Mouse (Mus musculus) T-helper 17 cell (primary cell): ENCODE measurements around the gene Txn1.

Experiments
- in situ Hi-C, 2 experiments: fragments of 300-600 bp; cut with MboI, MseI; formaldehyde crosslinking; loops; 1 replicate in 1 of 2; 2 replicates in 1 of 2; pipeline ENCODE4 v1.15.1; 2025; ENCODE audit warnings: high pct_unique_total_duplicates in 2 of 2

The Txn1 gene

DNA sequence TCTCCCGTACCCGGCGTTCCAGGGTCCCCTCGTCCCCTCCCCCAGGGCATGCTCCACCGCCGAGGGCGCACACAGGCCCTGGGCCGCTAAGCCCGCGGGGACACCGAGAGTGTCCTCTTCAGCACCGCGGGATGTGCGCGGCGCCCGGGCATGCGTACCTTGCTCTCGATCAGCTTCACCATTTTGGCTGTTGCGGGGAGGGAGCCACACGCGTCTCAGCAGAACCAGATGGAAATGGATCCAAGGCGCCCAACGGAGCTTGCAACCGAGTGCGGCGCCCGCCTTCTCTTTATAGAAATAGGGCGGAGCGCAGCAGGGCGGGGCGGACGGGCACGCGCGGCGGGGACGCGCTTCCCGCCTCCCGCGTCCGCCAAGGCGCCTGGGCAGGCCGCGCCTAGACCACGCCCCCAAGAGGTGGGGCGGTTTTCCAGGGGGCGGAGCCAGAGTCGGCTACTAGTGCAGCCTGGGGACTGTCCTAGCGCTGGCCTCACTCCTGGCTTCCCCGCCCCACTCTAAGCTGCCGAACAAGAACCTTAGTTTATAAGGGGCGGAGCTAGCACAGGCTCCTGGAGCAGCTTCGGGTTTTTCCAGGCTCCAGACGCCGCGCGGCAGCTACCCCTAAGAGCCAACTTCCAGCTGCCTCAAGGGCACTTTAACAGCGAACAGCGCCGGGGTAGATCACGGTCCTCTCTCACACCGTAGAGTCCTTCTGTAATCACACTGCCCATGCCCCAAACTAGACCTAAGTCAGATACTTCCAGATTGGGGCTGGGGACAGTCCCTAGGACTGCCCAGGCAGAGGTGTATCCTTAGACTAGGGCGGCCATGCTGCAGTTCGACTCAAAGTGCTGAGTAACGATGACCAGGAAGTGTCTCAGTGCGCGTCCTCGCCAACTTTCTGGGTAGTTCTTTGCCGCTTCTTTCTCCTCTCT lies at the start of gene Txn1:
Gene Txn1, minus strand, starts transcription at position 383 of the 932 bp plus-strand sequence.
- in situ Hi-C loops: loop anchor here (5.0 to 10.0 kb wide), 2 partner anchors 76 to 959 kb away; partner anchors contain the start of gene Ecpas (in 1 of the 2)

DNA sequence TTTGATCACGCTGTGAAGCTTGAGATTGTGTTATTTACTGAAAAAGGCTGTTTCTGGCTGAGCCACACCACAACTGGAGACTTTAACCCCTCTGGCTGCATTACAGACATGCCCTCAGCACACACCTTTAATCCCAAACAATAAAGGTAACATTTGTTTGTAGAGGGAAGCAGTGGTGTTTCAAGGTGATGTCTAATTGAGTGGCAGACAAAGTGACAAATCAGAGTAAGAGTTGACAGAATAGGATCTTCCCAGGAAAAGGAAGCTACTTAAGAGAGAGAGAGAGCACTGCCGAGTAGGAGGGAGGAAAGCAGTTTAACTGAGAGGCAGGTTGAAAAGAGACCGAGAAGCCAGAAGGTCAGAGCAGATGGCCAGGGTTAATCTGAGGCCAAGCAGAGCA lies 47.3 kb upstream of the Txn1 start:
- in situ Hi-C loops: no loop called here

DNA sequence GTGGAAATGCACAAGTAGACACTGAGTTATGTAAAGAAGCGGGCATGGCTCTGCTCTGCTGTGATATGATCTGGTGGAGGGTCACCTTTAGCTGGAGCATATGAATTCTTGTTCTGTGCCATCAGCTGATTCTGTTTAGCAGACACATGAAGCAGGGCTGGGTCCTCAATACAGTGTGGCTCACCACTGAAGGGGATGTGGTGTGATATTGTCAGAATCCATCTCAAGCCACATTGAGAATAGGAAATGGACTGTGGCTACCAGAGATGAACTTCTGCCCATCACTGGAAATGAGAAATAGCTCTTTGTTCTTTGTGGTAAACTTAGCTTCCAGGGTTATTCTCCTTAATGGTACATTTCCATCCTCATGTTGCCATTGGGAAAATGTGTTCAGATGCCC lies 35.2 kb upstream of the Txn1 start:
- in situ Hi-C loops: no loop called here

DNA sequence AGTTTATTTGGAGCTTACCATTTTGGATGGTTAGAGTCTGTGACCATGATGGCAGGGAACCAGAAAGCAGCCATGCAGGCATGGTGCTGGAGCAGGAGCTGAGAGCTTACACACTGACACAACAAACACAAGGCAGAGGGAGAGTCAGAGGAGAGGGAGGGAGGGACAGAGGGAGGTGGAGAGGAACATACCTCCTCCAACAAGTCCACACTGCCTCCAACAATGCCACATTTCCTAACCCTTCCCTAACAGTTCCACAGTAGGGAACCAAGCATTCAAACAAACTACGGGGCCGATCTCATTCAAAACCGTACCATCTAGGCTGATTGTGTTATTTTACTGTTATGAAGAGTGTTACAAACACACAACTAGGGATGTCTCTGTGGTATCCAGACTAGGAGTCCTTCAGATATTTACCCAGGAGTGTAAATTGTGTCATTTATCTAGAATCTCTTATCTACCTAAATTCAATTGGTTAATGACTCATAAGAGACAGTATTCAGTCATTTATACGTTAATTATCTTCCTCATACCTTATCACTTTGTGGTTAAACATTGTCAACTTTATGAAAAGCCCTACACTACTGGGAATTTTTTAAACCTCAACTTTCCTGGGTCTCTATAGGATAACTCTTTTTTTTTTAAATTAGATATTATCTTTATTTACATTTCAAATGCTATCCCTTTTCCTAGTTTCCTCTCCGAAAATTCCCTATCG lies 18.3 kb upstream of the Txn1 start:
- in situ Hi-C loops: no loop called here

DNA sequence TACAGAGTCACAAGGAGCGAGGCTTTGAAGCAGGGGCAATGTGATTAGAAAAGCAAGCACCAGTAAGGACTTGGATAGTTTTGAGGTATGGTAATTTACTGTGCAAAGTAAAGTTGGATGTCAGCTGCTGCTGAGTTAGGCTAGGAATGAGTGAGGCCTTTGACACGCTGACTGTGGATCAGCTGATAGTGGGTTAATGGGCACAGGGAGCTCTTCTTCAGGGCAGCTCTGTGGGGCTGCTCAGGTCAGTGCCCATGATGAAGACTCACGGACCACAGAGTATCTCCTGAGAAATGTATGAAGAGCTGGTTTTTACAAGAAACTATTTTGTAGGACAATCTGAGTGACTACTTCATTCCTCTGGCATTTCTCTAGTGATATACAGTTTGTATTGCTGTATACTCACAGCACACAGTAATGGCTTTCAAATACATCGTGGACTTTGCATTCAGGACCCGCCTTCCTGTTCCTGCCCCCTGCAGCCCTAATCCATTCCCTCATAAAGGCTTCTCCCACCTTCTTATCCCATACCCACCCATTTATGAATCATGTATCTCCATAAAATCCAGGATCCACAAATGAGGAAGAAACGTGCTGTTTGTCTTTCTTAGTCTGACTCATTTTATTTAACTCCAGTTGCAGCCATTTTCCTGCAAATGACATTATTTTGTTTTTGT lies 17.5 kb upstream of the Txn1 start:
- in situ Hi-C loops: no loop called here

DNA sequence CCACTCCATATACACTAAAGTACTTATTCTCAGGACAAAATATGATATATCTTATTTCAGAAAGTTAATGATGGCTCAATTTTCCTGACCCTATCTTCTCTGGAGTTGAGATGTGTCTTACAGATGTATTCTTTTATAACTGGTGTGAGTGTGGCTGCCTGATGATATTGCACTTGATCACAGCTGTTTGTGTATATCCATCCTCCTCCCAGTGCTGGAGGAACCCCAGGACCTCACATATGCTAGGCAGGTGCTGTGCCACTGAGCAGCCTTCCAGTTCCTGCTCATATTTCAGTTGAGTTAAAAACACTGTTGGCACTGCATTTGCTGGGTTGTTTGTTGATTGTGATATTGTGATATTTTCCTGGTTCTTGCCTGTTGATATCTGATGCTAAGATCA lies 14.1 kb upstream of the Txn1 start:
- in situ Hi-C loops: no loop called here

DNA sequence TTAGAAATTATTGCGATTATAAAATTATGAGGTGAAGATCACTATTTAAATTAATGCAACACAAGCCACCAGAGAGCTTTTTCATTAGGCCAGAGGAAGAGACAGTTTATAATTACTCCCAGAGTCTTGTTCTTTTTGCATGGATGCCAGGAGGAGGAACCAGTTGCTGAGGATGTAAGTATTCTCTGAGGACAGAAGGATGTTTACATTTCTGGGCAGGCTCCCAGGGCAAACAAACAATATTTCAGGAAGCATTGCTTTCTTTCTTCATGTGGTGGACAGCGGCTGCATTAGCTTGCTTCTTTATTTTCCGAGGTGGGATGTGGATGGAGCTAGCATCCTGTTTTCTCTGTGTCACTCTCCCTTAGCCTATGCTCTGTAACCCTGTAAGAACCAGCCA lies 11.0 kb upstream of the Txn1 start:
- in situ Hi-C loops: no loop called here

DNA sequence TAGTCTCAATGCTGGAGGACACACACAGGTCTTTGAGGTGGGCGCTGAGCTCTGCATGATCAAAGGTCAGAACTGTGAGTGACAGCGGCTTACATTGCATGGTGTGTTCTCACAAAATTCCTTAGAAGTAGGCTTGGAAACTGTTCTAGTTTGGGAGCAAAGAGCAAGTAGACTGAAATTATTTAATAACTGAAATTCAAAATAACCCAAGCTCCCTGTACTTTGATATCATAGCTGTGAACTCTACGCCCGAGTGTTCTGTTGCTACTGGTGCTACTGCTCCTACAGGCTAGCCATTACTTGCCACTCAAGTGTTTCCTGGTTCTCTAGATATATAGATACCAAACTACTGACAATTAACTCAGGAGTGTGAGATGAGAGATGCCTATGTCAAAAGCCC lies 9.3 kb upstream of the Txn1 start:
- in situ Hi-C loops: no loop called here

DNA sequence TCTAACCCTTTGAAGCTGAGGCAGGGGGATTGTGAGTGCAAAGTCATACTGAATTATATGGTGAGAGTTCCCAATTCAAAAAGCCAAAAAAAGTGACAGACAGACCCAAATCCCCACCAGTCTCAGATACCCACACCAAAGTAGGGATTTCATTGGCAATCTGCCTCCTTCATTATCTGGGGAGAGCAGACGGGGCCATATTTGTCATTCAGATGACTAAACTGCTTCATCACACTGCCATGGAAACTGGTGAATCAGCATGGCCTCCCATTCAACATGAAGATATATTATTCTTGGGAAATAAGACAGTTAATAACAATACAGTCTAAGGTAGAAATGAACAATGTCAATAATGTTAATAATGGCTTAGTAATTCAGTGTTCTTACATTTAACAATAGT lies 7.9 kb upstream of the Txn1 start:
- in situ Hi-C loops: no loop called here

DNA sequence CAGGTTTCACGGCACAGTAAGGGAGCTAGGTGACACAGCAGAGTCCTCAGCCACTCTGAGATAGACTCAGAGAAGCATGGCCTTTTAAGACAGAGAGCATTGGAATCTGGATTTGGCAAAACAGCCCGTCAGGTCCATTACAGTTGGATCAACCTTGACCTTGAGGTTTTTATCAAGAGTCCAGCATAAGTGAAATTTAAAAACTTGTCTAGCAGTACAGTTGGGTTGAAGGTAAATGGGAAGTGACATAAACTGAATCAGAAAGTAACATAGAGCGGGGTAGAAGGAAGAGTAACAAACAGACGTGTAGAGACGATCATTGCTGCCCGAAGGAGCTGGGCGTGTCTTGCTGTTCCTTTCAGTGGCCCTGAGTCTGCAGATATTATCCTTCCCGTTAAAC lies 2.8 kb upstream of the Txn1 start:
- in situ Hi-C loops: loop anchor here (5.0 to 10.0 kb wide), 2 partner anchors 73 to 956 kb away; partner anchors contain the start of gene Ecpas (in 1 of the 2)

DNA sequence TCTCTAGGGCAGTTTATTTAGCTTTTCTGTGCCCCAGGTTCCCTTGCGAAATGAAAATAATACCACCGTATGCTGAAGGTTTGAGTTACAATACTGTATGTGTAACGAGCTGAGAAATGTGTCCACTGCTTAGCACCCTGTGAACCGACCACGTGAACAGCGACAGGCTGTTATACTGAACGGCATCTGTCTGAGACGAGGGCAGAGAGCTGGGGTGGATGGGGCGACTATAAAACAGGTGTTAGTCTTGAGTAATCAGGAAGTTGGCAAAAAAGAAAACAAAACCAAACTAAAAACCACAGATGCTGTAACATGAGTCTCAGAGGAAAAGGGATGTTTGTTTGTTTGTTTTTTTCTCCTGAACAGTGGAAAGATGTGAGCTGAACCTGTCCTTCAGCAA lies 1.9 kb upstream of the Txn1 start:
- in situ Hi-C loops: loop anchor here (5.0 to 10.0 kb wide), 2 partner anchors 74 to 957 kb away; partner anchors contain the start of gene Ecpas (in 1 of the 2)

DNA sequence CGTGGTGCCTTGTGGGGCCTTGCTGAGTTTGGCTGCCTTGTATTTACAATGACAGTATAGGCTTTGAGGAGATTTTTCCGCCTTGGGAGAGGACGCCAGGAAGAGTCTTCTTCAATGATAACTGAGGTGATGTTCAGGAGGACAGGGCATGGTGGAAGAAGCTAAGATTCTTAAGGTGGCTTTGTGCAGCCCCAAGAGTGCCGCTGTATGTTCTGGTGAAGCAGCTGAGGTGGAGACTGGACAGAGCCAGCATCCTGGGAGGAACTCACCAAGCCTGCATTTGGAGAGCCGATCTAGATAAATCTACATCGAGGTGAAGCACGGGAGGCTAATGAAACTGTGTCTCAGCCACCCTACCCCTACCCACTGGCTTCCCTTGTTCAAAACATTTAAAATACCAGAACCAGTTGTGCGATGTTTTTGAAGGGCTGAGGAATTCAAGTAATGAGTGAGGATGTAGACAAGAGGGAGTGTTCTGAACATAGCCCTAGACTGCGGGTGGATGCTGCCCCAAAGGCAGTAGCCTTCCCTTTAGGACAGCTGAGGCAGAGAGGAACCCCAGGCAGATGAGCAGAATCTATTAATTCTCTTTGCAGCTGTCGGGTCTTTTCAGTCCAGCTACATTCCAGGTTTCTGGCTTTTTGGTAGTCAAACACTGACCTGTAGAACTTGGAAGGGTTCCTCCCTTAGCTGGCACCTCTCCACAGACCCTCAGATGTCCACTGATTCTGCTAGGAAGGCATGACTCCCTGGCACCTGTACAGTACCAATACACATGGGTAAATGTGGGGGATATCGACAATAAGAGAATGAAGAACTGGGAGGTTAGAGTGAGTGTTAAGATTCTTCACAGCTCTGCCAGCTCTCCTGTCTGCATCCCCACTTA lies 1.2 kb upstream of the Txn1 start:
- in situ Hi-C loops: loop anchor here (5.0 to 10.0 kb wide), 2 partner anchors 75 to 957 kb away; partner anchors contain the start of gene Ecpas (in 1 of the 2)

DNA sequence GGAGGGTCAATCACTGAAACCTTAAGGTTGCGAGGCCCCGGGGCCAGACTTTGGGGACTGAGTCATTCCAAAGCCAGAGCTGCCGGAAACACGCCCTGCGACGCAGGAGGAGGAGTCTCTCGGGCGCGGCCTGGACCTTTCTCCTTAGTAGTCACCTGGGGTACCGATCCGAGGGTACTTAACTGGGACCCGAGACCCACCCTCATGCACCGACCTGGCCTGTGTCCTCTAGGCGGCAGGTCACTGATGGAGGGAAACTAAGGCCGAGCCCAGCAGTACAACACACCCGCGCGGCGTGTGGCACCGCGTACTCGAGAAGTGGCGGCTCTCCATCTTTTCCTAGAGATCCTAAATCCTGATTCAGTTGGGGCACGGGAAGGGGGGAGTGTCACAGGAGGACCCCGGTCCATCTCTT lies 660 bp downstream of the Txn1 start:
- in situ Hi-C loops: loop anchor here (5.0 to 10.0 kb wide), 2 partner anchors 77 to 959 kb away; partner anchors contain the start of gene Ecpas (in 1 of the 2)

DNA sequence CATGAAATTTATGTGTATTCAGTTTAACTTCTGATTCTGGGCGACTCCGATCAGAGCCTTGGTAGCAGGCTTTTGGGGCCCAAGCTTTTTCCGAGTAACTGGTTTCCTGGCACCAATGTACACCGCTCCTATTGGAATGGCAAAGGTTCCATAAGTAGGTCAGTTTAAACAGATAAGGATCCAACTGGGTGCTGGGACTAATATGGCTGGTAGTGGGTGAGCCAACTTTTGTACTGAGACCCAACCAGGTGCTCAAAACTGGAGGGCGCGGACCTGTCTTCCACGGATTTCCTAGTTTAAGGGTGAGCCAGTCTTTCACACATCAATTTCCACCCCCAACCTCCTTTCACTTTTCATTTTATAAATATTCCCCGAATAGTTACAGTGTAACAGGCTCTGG lies 1.2 kb downstream of the Txn1 start:
- in situ Hi-C loops: loop anchor here (5.0 to 10.0 kb wide), 2 partner anchors 77 to 960 kb away; partner anchors contain the start of gene Ecpas (in 1 of the 2)

DNA sequence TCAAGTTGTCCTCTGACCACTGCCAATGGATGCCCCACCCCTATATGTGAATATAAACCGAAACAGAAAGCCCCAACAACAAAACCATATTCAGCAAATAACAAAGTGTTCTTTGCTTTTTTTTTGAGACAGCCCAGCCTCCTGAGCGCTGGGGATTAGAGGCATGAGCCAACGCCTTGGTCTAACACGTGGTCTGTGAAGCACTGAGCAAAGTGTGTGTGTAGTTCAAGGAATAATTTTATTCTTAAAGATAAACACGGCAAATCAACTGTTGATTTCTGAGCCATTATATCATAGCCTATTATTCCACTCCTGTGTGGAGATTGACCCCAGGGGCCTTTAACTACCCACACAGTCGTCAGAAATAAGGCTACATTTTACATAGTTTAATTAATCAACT lies 1.6 kb downstream of the Txn1 start:
- in situ Hi-C loops: loop anchor here in 1 of 2 experiments (10.0 kb wide), 1 partner anchor 960 kb away; the partner anchor contains the start of gene Ecpas

DNA sequence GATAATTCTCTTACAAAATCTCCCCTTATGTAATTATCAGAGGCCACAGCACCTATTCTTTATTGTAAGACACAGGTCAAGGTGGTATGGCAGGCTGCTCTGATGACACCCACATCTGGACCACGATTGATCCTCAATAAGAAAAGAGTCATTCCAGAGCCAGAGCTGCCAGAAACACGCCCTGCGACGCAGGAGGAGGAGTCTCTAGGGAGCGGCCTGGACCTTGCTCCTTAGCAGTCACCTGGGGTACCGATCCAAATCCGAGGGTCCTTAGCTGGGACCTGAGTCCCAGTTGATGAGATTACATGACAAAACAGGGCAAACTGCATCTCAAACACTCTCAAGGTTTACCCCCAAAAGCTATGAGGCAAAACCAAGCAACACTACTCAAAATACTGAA lies 2.4 kb downstream of the Txn1 start:
- in situ Hi-C loops: loop anchor here in 1 of 2 experiments (10.0 kb wide), 1 partner anchor 961 kb away; the partner anchor contains the start of gene Ecpas

DNA sequence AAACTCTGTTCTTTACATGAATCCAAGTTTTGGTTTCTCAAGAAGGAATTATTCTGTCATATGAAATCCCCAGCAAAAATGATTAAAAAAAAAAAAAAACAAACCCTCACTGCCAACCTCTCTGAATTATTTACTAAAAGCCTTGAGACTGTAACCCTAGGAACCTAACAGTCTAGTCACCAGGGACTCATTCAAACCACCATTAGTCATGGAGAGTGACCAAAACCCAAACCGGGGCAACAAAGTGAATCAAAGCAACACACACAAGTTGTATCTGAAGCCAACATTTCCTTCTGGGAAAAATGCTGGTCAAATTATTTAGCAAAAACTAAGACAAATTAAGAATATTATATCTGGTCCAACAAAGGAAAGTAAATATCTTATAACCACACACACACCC lies 3.3 kb downstream of the Txn1 start:
- in situ Hi-C loops: loop anchor here in 1 of 2 experiments (10.0 kb wide), 1 partner anchor 962 kb away; the partner anchor contains the start of gene Ecpas

DNA sequence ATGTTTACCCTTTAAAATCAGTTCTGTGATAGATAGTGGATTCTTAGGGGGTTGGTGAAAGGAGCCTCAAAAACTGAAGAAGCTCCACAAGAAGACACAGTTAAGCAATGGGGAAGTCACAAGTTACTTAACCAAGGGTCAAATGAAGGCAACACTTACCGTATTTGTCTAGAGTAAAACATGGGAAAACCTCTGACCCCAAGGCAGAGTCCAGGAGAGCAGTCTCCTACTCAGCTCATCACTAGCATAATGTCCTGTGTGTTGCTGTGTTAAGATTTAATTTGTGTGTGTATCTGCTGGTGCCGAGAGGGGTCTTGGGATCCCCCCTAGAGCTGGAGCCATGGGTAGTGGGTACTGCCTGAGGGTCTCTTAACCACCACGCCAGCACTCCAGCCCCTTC lies 3.8 kb downstream of the Txn1 start:
- in situ Hi-C loops: loop anchor here in 1 of 2 experiments (10.0 kb wide), 1 partner anchor 962 kb away; the partner anchor contains the start of gene Ecpas

DNA sequence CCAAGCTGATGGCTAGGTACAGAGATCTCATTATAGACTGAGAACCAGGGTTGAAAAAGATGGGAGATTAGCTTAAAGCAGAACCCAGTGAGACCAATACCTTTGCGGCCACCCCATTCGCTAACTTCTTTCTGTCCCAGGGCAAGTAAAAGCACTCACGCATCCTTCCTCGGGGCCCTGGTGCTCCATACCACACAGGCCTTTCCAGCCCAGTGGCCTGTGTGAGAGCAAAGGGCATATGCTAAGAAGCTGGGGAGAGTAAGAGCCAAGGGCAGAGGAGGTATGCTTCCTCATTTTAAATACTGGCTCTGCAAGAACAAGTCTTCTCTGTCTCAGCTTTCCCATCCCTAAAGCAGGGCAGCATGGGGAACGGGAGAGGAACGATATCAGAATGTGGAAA lies 6.3 kb downstream of the Txn1 start:
- in situ Hi-C loops: loop anchor here in 1 of 2 experiments (10.0 kb wide), 1 partner anchor 965 kb away; the partner anchor contains the start of gene Ecpas

DNA sequence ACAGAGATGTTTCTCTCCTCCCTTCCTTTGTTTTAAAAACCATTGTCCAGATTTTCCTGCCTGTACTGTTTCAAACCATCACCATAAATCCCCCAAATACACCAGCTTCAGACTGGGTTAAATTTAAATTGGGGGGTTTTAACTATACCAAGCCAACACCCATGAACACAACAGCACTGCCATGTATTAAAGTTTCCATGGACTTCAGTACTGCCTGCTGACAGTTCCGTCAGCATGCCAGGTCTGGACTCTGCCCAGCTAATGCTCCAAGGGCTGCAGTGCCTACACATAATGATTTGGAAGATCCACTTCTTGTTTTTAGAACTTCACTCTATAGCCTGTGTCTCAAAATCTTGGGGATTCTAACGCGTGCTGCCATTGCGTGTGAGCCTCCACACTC lies 8.7 kb downstream of the Txn1 start:
- in situ Hi-C loops: no loop called here
